Mouse (Mus musculus) heart, embryonic 16.5 days (tissue): Measurements from ENCODE around the gene Tpst2. TPM values are rescaled to one million over a fixed set of nuclear protein-coding genes. Genes with fewer than 3 reads are reported as not detected.

ENCODE experiments used
- ATAC-seq: fragments of 200-750 bp; cut with Nextera tagmentation; replicated peaks from 2 replicates; pipeline ENCODE4 v1.8.0; 2017; ENCODE audit warnings: moderate number of reproducible peaks; ENCODE audit not compliant: insufficient read depth, low FRiP score; ENCODE audit errors: extremely low read depth
- H3K27ac ChIP-seq: fragments of 300-500 bp; sonication (generic); 2 replicates; pipeline ENCODE4 v1.5.1; 2014; ENCODE audit warnings: mild to moderate bottlenecking, low read length, control low read depth, moderate library complexity
- H3K27me3 ChIP-seq: fragments of 300-500 bp; sonication (generic); 2 replicates; pipeline ENCODE4 v1.6.1; 2014; ENCODE audit warnings: low read length, mixed read lengths; ENCODE audit not compliant: control insufficient read depth, insufficient read depth
- H3K36me3 ChIP-seq: fragments of 300-500 bp; sonication (generic); 2 replicates; pipeline ENCODE4 v1.6.1; 2014; ENCODE audit not compliant: control insufficient read depth, insufficient read depth
- H3K4me1 ChIP-seq: fragments of 300-500 bp; sonication (generic); 2 replicates; pipeline ENCODE4 v1.6.1; 2014; ENCODE audit warnings: low read length, mixed read lengths; ENCODE audit not compliant: control insufficient read depth, insufficient read depth
- H3K4me2 ChIP-seq: fragments of 300-500 bp; sonication (generic); 2 replicates; pipeline ENCODE4 v1.6.1; 2014; ENCODE audit warnings: low read depth, mild to moderate bottlenecking, control low read depth, low read length
- H3K4me3 ChIP-seq: fragments of 300-500 bp; sonication (generic); 2 replicates; pipeline ENCODE4 v1.5.1; 2014; ENCODE audit warnings: mild to moderate bottlenecking, control low read depth, low read length
- H3K9ac ChIP-seq: fragments of 300-500 bp; sonication (generic); 2 replicates; pipeline ENCODE4 v1.6.1; 2014; ENCODE audit warnings: low read length, control low read depth
- H3K9me3 ChIP-seq: fragments of 300-500 bp; sonication (generic); replicated peaks from 2 replicates; pipeline ENCODE4 v1.6.1; 2016; ENCODE audit warnings: low read length; ENCODE audit not compliant: control insufficient read depth
- WGBS: fragments of 180-500 bp; shearing (Covaris S2); extraction: QIAGEN DNeasy Blood & Tissue Kit; methylation state at CpG from one replicate; pipeline ENCODE4 v1.1.7; 2014; 5-methylcytosine and 5-hydroxymethylcytosine counted together
- polyA plus RNA-seq: library from polyadenylated mRNA; unstranded; fragments of >200 nt; fragmentation: Nextera tagmentation; extraction: Ambion mirVana; gene quantifications from 2 replicates; pipeline ENCODE4 v1.2.1, GENCODE M21; 2015

The Tpst2 gene
- polyA plus RNA-seq, 1 experiment from 2014 or later, result 53.0 TPM

DNA sequence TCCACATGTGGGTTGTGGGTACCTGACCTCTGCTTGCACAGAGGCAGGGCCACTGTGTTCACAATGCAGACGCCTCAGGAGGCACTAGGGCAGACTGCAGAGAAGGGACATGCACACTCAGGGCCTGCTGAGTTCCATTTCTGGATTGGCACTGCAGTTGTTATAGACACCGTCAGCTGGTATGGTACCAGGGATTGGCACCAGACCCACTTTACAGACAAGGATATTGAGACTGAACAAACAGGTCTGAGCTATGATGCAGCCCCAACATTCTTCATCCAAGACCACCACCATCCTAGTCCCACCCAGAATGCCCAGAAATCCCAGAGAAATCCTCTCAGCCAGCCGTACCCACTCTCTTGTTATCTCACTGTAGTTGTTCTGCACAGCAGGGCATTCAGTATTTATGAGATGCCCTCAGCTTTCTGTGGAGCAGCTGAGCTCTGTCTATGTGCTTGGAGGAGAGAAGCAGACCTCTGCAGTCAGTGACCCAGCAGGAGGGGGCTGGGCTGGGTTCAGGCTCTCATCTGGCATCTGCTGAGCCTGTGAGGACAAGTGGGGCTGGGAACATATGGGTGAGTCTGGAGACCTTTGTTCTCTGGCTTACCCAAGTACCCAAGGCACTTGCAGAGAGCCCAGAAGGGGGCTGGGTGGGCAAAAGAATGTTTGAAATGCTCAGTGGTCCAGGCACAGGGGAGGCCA is 37.6 kb upstream of the Tpst2 start:
- no peak overlapping the region for H3K9ac ChIP-seq
- no peaks in the 10 kb centered on the region for H3K36me3 ChIP-seq
- H3K4me1 ChIP-seq, result peaks cover 4% of the 10 kb centered on the region; the same call in 1 of the 2 replicates
- H3K27me3 ChIP-seq, result peaks cover 9% of the 10 kb centered on the region
- 67% methylated on average over 3 of the region's 3 CpGs for WGBS
- ATAC-seq, result no peak
- no peak overlapping the region for H3K4me2 ChIP-seq
- H3K4me3 ChIP-seq, result no peak overlapping the region
- no peak overlapping the region for H3K27ac ChIP-seq
- H3K9me3 ChIP-seq, result no peaks in the 10 kb centered on the region

- peak overlapping the region; percentile 24; the same call in 1 of the 2 replicates for H3K9ac ChIP-seq
- no peaks in the 10 kb centered on the region for H3K9me3 ChIP-seq
- 3% methylated on average over 10 of the region's 10 CpGs for WGBS
- H3K27me3 ChIP-seq, result peaks cover 11% of the 10 kb centered on the region
- peaks cover 15% of the 10 kb centered on the region for H3K4me1 ChIP-seq
- H3K27ac ChIP-seq, result no peak overlapping the region
- H3K4me3 ChIP-seq, result no peak overlapping the region
- peak; percentile 50 for ATAC-seq
- no peaks in the 10 kb centered on the region for H3K36me3 ChIP-seq
- peak overlapping the region; percentile 41; the same call in 1 of the 2 replicates for H3K4me2 ChIP-seq
These were observed 35.7 kb upstream of the Tpst2 start for GRCm38 (mm10) chr5:112240761-112241160.

DNA sequence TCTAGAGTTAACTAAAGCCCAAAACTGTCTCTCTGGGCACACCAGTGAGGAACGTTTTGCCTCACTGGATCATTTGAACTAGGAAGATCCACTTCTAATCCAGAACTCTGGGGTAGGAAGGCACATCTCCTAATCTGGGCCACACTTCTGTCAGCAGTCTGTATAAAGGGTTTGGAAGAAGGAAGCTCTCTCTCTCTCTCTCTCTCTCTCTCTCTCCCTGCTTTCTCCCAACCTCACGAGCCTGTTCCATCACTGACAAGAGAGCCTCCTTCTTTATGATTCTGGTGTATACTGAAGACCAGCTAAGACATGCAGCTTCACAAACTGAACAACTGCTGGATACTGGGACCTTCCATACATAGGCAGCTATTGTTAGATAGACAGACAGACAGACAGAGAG is 34.6 kb upstream of the Tpst2 start:
- Histone ChIP-seq H3K4me2 (no peak overlapping the region), H3K9ac (no peak overlapping the region), H3K4me1 (peaks cover 15% of the 10 kb centered on the region), H3K9me3 (no peaks in the 10 kb centered on the region), H3K4me3 (no peak overlapping the region), H3K36me3 (no peaks in the 10 kb centered on the region), H3K27ac (no peak overlapping the region; the same call in 1 of the 2 replicates), H3K27me3 (peaks cover 13% of the 10 kb centered on the region)
- ATAC-seq, result no peak
- WGBS, result 68% methylated on average over 2 of the region's 2 CpGs

GRCm38 (mm10) chr5:112242361-112242778 is 34.1 kb upstream of the Tpst2 start:
- H3K9me3 ChIP-seq, result no peaks in the 10 kb centered on the region
- H3K4me3 ChIP-seq, result no peak overlapping the region
- no peaks in the 10 kb centered on the region for H3K36me3 ChIP-seq
- peaks cover 14% of the 10 kb centered on the region for H3K27me3 ChIP-seq
- 0 out of 2 replicates have a peak, but pooled peaks have one; percentile 4 for ATAC-seq
- WGBS, result 60% methylated on average over 5 of the region's 5 CpGs
- H3K27ac ChIP-seq, result peak overlapping the region; percentile 48; the same call in 1 of the 2 replicates
- peaks cover 15% of the 10 kb centered on the region for H3K4me1 ChIP-seq
- no peak overlapping the region for H3K9ac ChIP-seq
- no peak overlapping the region for H3K4me2 ChIP-seq

GRCm38 (mm10) chr5:112243041-112243440 is 33.5 kb upstream of the Tpst2 start:
- WGBS, result 58% methylated on average over 5 of the region's 5 CpGs
- Histone ChIP-seq H3K27ac (no peak overlapping the region; the same call in 1 of the 2 replicates), H3K4me3 (no peak overlapping the region), H3K27me3 (peaks cover 12% of the 10 kb centered on the region), H3K9me3 (no peaks in the 10 kb centered on the region), H3K9ac (no peak overlapping the region), H3K4me1 (peaks cover 15% of the 10 kb centered on the region), H3K36me3 (no peaks in the 10 kb centered on the region), H3K4me2 (no peak overlapping the region)
- no peak for ATAC-seq

DNA sequence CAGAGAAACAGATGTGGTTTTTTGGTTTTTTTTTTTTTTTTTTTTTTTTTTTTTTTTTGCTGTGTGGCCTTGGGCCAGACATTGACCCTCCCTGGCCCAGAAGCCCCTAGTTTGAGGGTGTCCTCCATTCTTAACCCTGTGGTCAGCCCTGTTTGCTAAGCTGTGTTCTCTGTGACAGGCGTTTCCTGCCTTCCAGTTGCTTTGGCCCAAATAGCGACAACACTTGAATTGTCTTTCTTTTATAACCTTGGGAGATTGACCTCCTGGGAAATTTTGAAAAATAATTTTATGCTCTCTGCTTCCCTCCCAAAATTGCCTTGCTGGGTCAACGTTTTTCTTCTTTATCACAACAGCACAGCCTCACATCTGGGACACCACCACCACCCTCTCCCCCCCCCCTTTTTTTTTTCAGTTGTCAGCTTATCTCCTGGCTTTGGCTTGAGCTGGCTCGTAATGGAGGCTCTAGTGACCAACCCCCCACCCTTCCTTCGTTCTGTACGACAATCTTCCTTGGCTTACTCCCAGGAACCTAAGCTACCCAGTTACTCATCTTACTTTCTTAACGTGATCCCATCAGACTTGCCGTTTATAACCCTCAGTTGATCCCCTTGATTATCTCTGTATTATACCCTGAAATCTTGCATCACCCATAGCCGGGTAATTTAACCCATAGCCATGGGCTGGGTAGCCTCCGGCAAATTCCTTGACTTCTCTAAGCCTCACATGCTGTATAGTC is 32.8 kb upstream of the Tpst2 start:
- H3K4me2 ChIP-seq, result no peak overlapping the region
- H3K9ac ChIP-seq, result no peak overlapping the region
- H3K4me3 ChIP-seq, result no peak overlapping the region
- H3K9me3 ChIP-seq, result no peaks in the 10 kb centered on the region
- no peaks in the 10 kb centered on the region for H3K36me3 ChIP-seq
- WGBS, result 47% methylated on average over 10 of the region's 10 CpGs
- ATAC-seq, result no peak
- peaks cover 15% of the 10 kb centered on the region for H3K4me1 ChIP-seq
- H3K27ac ChIP-seq, result no peak overlapping the region
- peaks cover 7% of the 10 kb centered on the region for H3K27me3 ChIP-seq

DNA sequence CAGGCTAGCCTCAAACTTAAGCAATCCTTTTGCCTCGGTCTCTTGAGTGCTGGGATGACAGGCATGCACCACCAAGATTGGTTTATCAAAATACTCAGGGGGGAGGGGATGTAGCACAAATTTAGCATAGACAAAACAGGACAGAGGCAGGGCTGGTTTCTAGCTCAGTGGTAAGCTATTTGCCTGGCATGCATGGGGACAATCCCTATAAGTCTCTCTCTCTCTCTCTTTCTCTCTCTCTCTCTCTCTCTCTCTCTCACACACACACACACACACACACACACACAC is 32.3 kb upstream of the Tpst2 start:
- H3K27me3 ChIP-seq, result peaks cover 5% of the 10 kb centered on the region
- no peak; the same call in 1 of the 2 replicates for ATAC-seq
- H3K4me1 ChIP-seq, result peaks cover 15% of the 10 kb centered on the region
- no peak overlapping the region for H3K9ac ChIP-seq
- no peak overlapping the region for H3K4me2 ChIP-seq
- H3K4me3 ChIP-seq, result no peak overlapping the region
- H3K36me3 ChIP-seq, result no peaks in the 10 kb centered on the region
- no peaks in the 10 kb centered on the region for H3K9me3 ChIP-seq
- H3K27ac ChIP-seq, result no peak overlapping the region
- WGBS, result 32% methylated on average over 1 of the region's 1 CpGs

- 40% methylated on average over 8 of the region's 8 CpGs for WGBS
- Histone ChIP-seq H3K27me3 (peaks cover 5% of the 10 kb centered on the region), H3K27ac (no peak overlapping the region), H3K9ac (no peak overlapping the region), H3K4me2 (no peak overlapping the region), H3K36me3 (no peaks in the 10 kb centered on the region), H3K4me3 (no peak overlapping the region), H3K9me3 (no peaks in the 10 kb centered on the region), H3K4me1 (peaks cover 15% of the 10 kb centered on the region)
- ATAC-seq, result no peak
These were observed 31.4 kb upstream of the Tpst2 start for GRCm38 (mm10) chr5:112244890-112245615.

DNA sequence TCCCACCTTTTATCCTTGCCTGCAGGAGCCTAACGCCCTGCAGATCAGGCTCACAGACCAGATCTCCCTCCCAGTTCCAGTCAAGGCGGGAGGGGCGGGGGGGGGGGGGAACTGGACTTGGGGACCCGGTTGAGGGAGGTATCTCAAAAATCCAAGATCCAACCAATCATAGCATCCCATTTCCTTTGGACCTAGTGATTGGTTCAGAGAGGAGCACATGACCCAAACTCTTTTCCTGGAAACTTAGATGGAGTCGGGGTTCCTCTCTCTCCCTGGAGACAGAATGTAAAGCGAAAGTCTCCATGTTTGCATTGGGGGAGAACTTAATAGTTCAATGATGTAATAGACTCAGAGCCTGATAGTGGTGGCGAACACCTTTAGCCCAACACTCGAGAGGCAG is 29.1 kb upstream of the Tpst2 start:
- H3K27ac ChIP-seq, result no peak overlapping the region
- 38% methylated on average over 8 of the region's 8 CpGs for WGBS
- no peaks in the 10 kb centered on the region for H3K9me3 ChIP-seq
- no peak overlapping the region for H3K4me3 ChIP-seq
- H3K4me1 ChIP-seq, result peaks cover 19% of the 10 kb centered on the region
- no peak for ATAC-seq
- no peaks in the 10 kb centered on the region for H3K36me3 ChIP-seq
- no peak overlapping the region for H3K4me2 ChIP-seq
- H3K9ac ChIP-seq, result no peak overlapping the region
- H3K27me3 ChIP-seq, result peaks cover 5% of the 10 kb centered on the region; the same call in 1 of the 2 replicates
